9 mouse cellular contexts compared by ENCODE assay signal in the genomic region with DNA sequence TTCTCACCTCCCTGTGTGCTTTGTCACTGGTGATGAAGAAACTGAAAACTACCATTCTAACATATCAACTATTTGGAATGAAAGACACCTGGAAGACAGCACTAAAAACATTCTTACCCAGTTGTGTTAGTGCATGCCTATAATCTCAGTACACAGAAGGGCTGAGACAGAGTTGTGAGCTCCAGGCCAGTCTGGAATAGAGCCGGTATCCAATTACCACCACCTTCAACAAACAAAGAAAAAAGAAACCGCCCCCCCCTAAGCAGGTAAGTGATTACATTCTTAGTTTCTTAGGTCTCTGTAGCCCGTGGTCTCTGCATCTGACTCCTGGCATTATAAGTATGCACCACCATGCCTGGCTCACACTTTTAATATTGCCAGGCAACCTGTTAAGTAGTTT. TPM values are rescaled to one million over a fixed set of nuclear protein-coding genes. Genes with fewer than 3 reads are reported as not detected.
DNase-seq lines count a peak whose midpoint lies in the region; ATAC-seq and TF ChIP-seq lines count a peak whose summit lies in the region.
"Had no signal": no experiment of that assay in that cellular context is flagged by ENCODE, and none has a peak within 500 bp of the region (broad histone marks: within the 10 kb centered on the region; RNA-seq: fewer than 3 reads in every experiment).

No protein-coding gene starts in this region.

- H3K36me3 ChIP-seq in heart, embryonic 12.5 days = peaks cover 10% of the 10 kb centered on the region
- H3K36me3 ChIP-seq in midbrain, embryonic 11.5 days (ENCODE audit: control insufficient read depth, insufficient read depth, low read length) = no peaks in the 10 kb centered on the region
- H3K36me3 ChIP-seq in midbrain, embryonic 15.5 days (replicated peaks) = no peaks in the 10 kb centered on the region
- no peaks in the 10 kb centered on the region for H3K36me3 ChIP-seq in limb, embryonic 11.5 days (ENCODE audit: control insufficient read depth, insufficient read depth, low read length)
- no peaks in the 10 kb centered on the region for H3K36me3 ChIP-seq in stomach, postnatal 0 days (ENCODE audit: control insufficient read depth, insufficient read depth, low read length)

- intact Hi-C loops in heart, postnatal 36 days (cut with DNase I) = loop anchor here (5.0 to 10.0 kb wide), 2 partner anchors 444 to 608 kb away; partner anchors contain the start of genes Pcsk5 and Vps13a

- WGBS in heart, embryonic 12.5 days = 11% methylated on average over 3 of the region's 3 CpGs
- 13% methylated on average over 3 of the region's 3 CpGs for WGBS in midbrain, embryonic 11.5 days
- WGBS in midbrain, embryonic 15.5 days = 18% methylated on average over 3 of the region's 3 CpGs
- WGBS in limb, embryonic 11.5 days = 16% methylated on average over 3 of the region's 3 CpGs
- 6% methylated on average over 3 of the region's 3 CpGs for WGBS in stomach, postnatal 0 days

- H3K9me3 ChIP-seq in heart, embryonic 12.5 days (replicated peaks) = no peaks in the 10 kb centered on the region
- H3K9me3 ChIP-seq in midbrain, embryonic 11.5 days (ENCODE audit: control insufficient read depth, low read length) = no peaks in the 10 kb centered on the region
- H3K9me3 ChIP-seq in midbrain, embryonic 15.5 days = no peaks in the 10 kb centered on the region
- no peaks in the 10 kb centered on the region for H3K9me3 ChIP-seq in limb, embryonic 11.5 days (ENCODE audit: control insufficient read depth, low read length)
- no peaks in the 10 kb centered on the region for H3K9me3 ChIP-seq in stomach, postnatal 0 days (ENCODE audit: control insufficient read depth, low read length)

- no peaks in the 10 kb centered on the region for H3K27me3 ChIP-seq in heart, embryonic 12.5 days (replicated peaks)
- peaks cover 10% of the 10 kb centered on the region; the same call in 1 of the 2 replicates for H3K27me3 ChIP-seq in midbrain, embryonic 11.5 days (ENCODE audit: control insufficient read depth, insufficient read depth, low read length)
- H3K27me3 ChIP-seq in midbrain, embryonic 15.5 days (replicated peaks) = peaks cover 5% of the 10 kb centered on the region; the same call in 1 of the 2 replicates
- no peaks in the 10 kb centered on the region for H3K27me3 ChIP-seq in limb, embryonic 11.5 days (ENCODE audit: control insufficient read depth, insufficient read depth, low read length)
- no peaks in the 10 kb centered on the region for H3K27me3 ChIP-seq in stomach, postnatal 0 days (ENCODE audit: control insufficient read depth, insufficient read depth, low read length)

- peak overlapping the region; percentile 27; the same call in 1 of the 2 replicates for H3K9ac ChIP-seq in heart, embryonic 12.5 days
- no peak overlapping the region for H3K9ac ChIP-seq in midbrain, embryonic 11.5 days (ENCODE audit: low read length)
- no peak overlapping the region for H3K9ac ChIP-seq in midbrain, embryonic 15.5 days
- no peak overlapping the region for H3K9ac ChIP-seq in limb, embryonic 11.5 days (ENCODE audit: low read length)
- H3K9ac ChIP-seq in stomach, postnatal 0 days (ENCODE audit: low read length) = no peak overlapping the region

- H3K4me1 ChIP-seq in heart, embryonic 12.5 days (replicated peaks) = peaks cover 16% of the 10 kb centered on the region
- H3K4me1 ChIP-seq in midbrain, embryonic 11.5 days (ENCODE audit: control insufficient read depth, insufficient read depth, low read length) = peaks cover 2% of the 10 kb centered on the region; the same call in 1 of the 2 replicates
- peaks cover 9% of the 10 kb centered on the region for H3K4me1 ChIP-seq in midbrain, embryonic 15.5 days
- H3K4me1 ChIP-seq in limb, embryonic 11.5 days (ENCODE audit: control insufficient read depth, insufficient read depth, low read length) = 0 out of 2 replicates have a peak, but pooled peaks cover 2% of the 10 kb centered on the region
- H3K4me1 ChIP-seq in stomach, postnatal 0 days (replicated peaks; ENCODE audit: control insufficient read depth, insufficient read depth) = 0 out of 2 replicates have a peak, but pooled peaks cover 2% of the 10 kb centered on the region

- ATAC-seq in heart, embryonic 12.5 days (ENCODE audit: insufficient number of reproducible peaks, low FRiP score) = no peak
- ATAC-seq in midbrain, embryonic 11.5 days (ENCODE audit: low FRiP score) = no peak
- ATAC-seq in midbrain, embryonic 15.5 days (replicated peaks) = no peak
- no peak for ATAC-seq in limb, embryonic 11.5 days (ENCODE audit: insufficient number of reproducible peaks, low FRiP score, low TSS enrichment, low read depth)
- no peak for ATAC-seq in stomach, postnatal 0 days (ENCODE audit: low FRiP score, low TSS enrichment)

- H3K27ac ChIP-seq in heart, embryonic 12.5 days (ENCODE audit: poor library complexity, severe bottlenecking) = no peak overlapping the region
- H3K27ac ChIP-seq in midbrain, embryonic 11.5 days (ENCODE audit: low read depth, low read length) = no peak overlapping the region
- no peak overlapping the region for H3K27ac ChIP-seq in midbrain, embryonic 15.5 days
- no peak overlapping the region for H3K27ac ChIP-seq in limb, embryonic 11.5 days (replicated peaks; ENCODE audit: low read depth, low read length)
- H3K27ac ChIP-seq in stomach, postnatal 0 days (replicated peaks) = no peak overlapping the region

- H3K4me2 ChIP-seq in heart, embryonic 12.5 days = peak overlapping the region; percentile 52
- H3K4me2 ChIP-seq in midbrain, embryonic 11.5 days = no peak overlapping the region
- H3K4me2 ChIP-seq in midbrain, embryonic 15.5 days = no peak overlapping the region
- peak overlapping the region; percentile 62; the same call in 1 of the 2 replicates for H3K4me2 ChIP-seq in limb, embryonic 11.5 days (ENCODE audit: low read depth, severe bottlenecking)
- peak overlapping the region; percentile 77 for H3K4me2 ChIP-seq in stomach, postnatal 0 days (replicated peaks; ENCODE audit: low read depth)

- H3K4me3 ChIP-seq in heart, embryonic 12.5 days = peak overlapping the region; percentile 97; the same call in 1 of the 2 replicates
- H3K4me3 ChIP-seq in midbrain, embryonic 11.5 days (ENCODE audit: low read depth, low read length) = no peak overlapping the region
- H3K4me3 ChIP-seq in midbrain, embryonic 15.5 days = no peak overlapping the region
- H3K4me3 ChIP-seq in limb, embryonic 11.5 days (ENCODE audit: low read depth, low read length) = no peak overlapping the region
- H3K4me3 ChIP-seq in stomach, postnatal 0 days (ENCODE audit: low read depth, low read length) = no peak overlapping the region

- TF ChIP-seq EP300 in stomach, postnatal 0 days (optimal IDR thresholded peaks at IDR 0.05) = no peak

- TF ChIP-seq CTCF in stomach, postnatal 0 days (IDR thresholded peaks at IDR 0.05; ENCODE audit: low read depth) = no peak

- DNase-seq in heart, postnatal 36 days = no peak
- DNase-seq in midbrain, embryonic 11.5 days (ENCODE audit: low spot score, missing footprints) = peak; percentile 83
- DNase-seq in limb, embryonic 11.5 days (ENCODE audit: low spot score) = no peak
- peak; percentile 23 for DNase-seq in stomach, postnatal 0 days (ENCODE audit: low spot score)
- no peak for DNase-seq in thymus, postnatal 4 days
- DNase-seq in Muller cell, postnatal 12 days (ENCODE audit: inconsistent ontology term) = no peak
- DNase-seq: cerebellum, postnatal 25 days had no signal

RNA-seq across cellular contexts. Expression of gene Rfk, which starts 1.0 kb away (rescaled TPM):
- polyA plus RNA-seq in heart, embryonic 12.5 days (2016; fragmentation: Nextera tagmentation; extraction: Ambion mirVana) = 76.1 and 85.8 TPM in 2 replicates
- total RNA-seq in heart, postnatal 36 days (2021) = 10 to 100 TPM; 66.1 to 74.6 TPM
- polyA plus RNA-seq in midbrain, embryonic 11.5 days (2014; fragmentation: Nextera tagmentation; extraction: Ambion mirVana) = 70.4 and 81.3 TPM in 2 replicates
- polyA plus RNA-seq in midbrain, embryonic 15.5 days (2015; fragmentation: Nextera tagmentation; extraction: Ambion mirVana) = 63.6 and 72.6 TPM in 2 replicates
- polyA plus RNA-seq in limb, embryonic 11.5 days (2014; fragmentation: Nextera tagmentation; extraction: Ambion mirVana) = 63.6 and 68.7 TPM in 2 replicates
- 145 and 153 TPM in 2 replicates for polyA plus RNA-seq in stomach, postnatal 0 days (2015; fragmentation: Nextera tagmentation; extraction: Ambion mirVana)

RNA-seq across cellular contexts. Expression of gene Gcnt1, which starts 20.2 kb away (rescaled TPM):
- 12.7 and 13.2 TPM in 2 replicates for polyA plus RNA-seq in heart, embryonic 12.5 days (2016; fragmentation: Nextera tagmentation; extraction: Ambion mirVana)
- 10 to 100 TPM; 13.2 to 17.8 TPM for total RNA-seq in heart, postnatal 36 days (2021)
- 4.2 and 5.3 TPM in 2 replicates for polyA plus RNA-seq in midbrain, embryonic 11.5 days (2014; fragmentation: Nextera tagmentation; extraction: Ambion mirVana)
- polyA plus RNA-seq in midbrain, embryonic 15.5 days (2015; fragmentation: Nextera tagmentation; extraction: Ambion mirVana) = 0.45 and 0.59 TPM in 2 replicates
- polyA plus RNA-seq in limb, embryonic 11.5 days (2014; fragmentation: Nextera tagmentation; extraction: Ambion mirVana) = 5.2 and 5.3 TPM in 2 replicates
- polyA plus RNA-seq in stomach, postnatal 0 days (2015; fragmentation: Nextera tagmentation; extraction: Ambion mirVana) = 1.4 and 1.5 TPM in 2 replicates

Comparison
In these comparisons a context has a peak if more than half of its experiments do, and no peak if none do; other contexts are left out.
1. H3K4me2 ChIP-seq: peak in heart, embryonic 12.5 days (single experiment), limb, embryonic 11.5 days (single experiment) and stomach, postnatal 0 days (single experiment); none in midbrain, embryonic 11.5 days (single experiment) and midbrain, embryonic 15.5 days (single experiment).
2. DNase-seq: peak in midbrain, embryonic 11.5 days (single experiment) and stomach, postnatal 0 days (single experiment); none in heart, postnatal 36 days (0 of 2), limb, embryonic 11.5 days (single experiment), thymus, postnatal 4 days (single experiment) and Muller cell, postnatal 12 days (single experiment).